Mouse (Mus musculus): ENCODE results near the gene Rnf185. TPM values are rescaled to one million over a fixed set of nuclear protein-coding genes. Genes with fewer than 3 reads are reported as not detected.
A peak's percentile ranks its signal among the peaks of the same experiment; 100 is the strongest.

Gene Rnf185
- polyA plus RNA-seq, 1 experiment from 2014 or later = 7.3 TPM

GRCm38 (mm10) chr11:3394520-3394919 lies 57.6 kb downstream of the Rnf185 start:
- Histone ChIP-seq H3K27ac (no peak overlapping the region), H3K9me3 (replicated peaks) (no peaks in the 10 kb centered on the region), H3K36me3 (0 out of 2 replicates have a peak, but pooled peaks cover 4% of the 10 kb centered on the region), H3K4me1 (replicated peaks) (0 out of 2 replicates have a peak, but pooled peaks cover 8% of the 10 kb centered on the region), H3K4me2 (no peak overlapping the region), H3K4me3 (replicated peaks) (no peak overlapping the region), H3K27me3 (no peaks in the 10 kb centered on the region), H3K9ac (no peak overlapping the region)
- WGBS (ENCODE audit: insufficient replicate concordance) = 77% methylated on average over 5 of the region's 5 CpGs
- no peak for DNase-seq
- no peak for ATAC-seq (ENCODE audit: low read depth)

DNA sequence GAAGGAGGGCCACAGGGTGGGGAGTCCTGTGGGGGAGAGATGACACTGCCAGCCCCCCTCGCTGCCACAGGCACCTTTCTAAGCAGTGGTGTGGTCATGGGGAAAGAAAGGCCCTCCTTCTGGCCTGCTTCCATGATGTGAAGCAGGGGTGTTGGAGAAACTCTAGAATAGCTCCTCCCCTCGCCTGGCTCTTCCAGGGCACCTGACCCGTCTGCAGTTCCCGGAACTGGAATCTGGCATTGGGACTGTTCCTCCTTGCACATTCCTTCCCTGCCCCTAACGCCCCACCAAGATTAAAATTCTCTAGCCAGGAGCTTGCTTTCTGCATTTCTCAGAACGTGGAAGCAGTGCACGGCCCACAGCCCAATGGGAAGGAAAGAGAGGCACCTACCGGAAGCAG lies 59.6 kb downstream of the Rnf185 start:
- H3K9ac ChIP-seq = no peak overlapping the region
- no peaks in the 10 kb centered on the region for H3K9me3 ChIP-seq (replicated peaks)
- H3K4me2 ChIP-seq = no peak overlapping the region
- peaks cover 13% of the 10 kb centered on the region for H3K4me1 ChIP-seq (replicated peaks)
- WGBS (ENCODE audit: insufficient replicate concordance) = 78% methylated on average over 8 of the region's 8 CpGs
- no peak for DNase-seq
- no peak overlapping the region for H3K4me3 ChIP-seq (replicated peaks)
- H3K27me3 ChIP-seq = no peaks in the 10 kb centered on the region
- ATAC-seq (ENCODE audit: low read depth) = no peak
- H3K27ac ChIP-seq = no peak overlapping the region
- 0 out of 2 replicates have a peak, but pooled peaks cover 4% of the 10 kb centered on the region for H3K36me3 ChIP-seq

DNA sequence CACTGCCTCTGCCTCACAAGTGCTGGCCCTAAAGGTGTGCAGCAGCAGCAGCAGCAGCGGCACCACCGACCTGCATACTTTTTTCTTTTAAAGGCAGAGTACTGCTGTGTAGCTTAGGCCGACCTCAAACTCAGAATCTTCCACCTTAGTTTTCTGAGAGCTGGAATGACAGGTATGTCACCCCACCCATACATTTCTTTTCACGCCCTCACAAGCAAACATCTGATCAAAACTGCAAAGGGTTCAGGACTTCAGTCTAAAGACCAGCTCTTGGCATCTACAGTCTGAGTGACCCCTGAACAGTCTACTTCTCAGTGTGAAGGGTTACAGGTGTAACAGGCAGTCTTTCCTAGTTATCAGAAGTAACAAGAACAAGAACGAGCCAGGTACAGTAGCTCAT lies 61.4 kb downstream of the Rnf185 start:
- H3K36me3 ChIP-seq = peaks cover 9% of the 10 kb centered on the region; the same call in 1 of the 2 replicates
- no peak overlapping the region for H3K27ac ChIP-seq
- DNase-seq (no peak), ATAC-seq (ENCODE audit: low read depth) (no peak)
- no peaks in the 10 kb centered on the region for H3K27me3 ChIP-seq
- no peak overlapping the region for H3K9ac ChIP-seq
- H3K9me3 ChIP-seq (replicated peaks) = no peaks in the 10 kb centered on the region
- WGBS (ENCODE audit: insufficient replicate concordance) = 67% methylated on average over 5 of the region's 5 CpGs
- no peak overlapping the region for H3K4me2 ChIP-seq
- peaks cover 31% of the 10 kb centered on the region for H3K4me1 ChIP-seq (replicated peaks)
- no peak overlapping the region for H3K4me3 ChIP-seq (replicated peaks)

DNA sequence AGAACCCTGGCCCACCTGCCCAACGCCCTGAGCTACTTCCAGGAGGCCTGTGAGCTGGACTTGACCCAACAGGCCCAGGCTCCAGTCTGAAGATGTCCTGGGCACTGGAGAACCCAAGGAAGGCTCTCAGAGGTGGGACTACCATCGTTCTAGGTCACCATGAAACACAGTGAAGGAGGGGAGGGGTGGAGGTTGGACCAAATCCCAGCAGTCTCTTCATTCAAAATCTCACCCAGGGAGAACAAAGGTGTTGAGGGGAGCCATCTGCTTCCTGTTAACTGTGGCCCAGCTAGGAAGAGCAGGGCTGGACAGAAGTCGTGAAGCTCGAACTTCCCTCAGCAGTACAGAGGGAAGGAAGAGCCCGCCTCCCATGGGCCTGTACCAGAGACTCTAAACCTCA lies 62.2 kb downstream of the Rnf185 start:
- ATAC-seq (ENCODE audit: low read depth) (no peak), DNase-seq (no peak)
- Histone ChIP-seq H3K4me2 (no peak overlapping the region), H3K4me1 (replicated peaks) (peaks cover 38% of the 10 kb centered on the region), H3K27me3 (no peaks in the 10 kb centered on the region), H3K9me3 (replicated peaks) (no peaks in the 10 kb centered on the region), H3K4me3 (replicated peaks) (no peak overlapping the region), H3K9ac (no peak overlapping the region), H3K27ac (no peak overlapping the region), H3K36me3 (peaks cover 5% of the 10 kb centered on the region; the same call in 1 of the 2 replicates)
- 66% methylated on average over 5 of the region's 5 CpGs for WGBS (ENCODE audit: insufficient replicate concordance)

DNA sequence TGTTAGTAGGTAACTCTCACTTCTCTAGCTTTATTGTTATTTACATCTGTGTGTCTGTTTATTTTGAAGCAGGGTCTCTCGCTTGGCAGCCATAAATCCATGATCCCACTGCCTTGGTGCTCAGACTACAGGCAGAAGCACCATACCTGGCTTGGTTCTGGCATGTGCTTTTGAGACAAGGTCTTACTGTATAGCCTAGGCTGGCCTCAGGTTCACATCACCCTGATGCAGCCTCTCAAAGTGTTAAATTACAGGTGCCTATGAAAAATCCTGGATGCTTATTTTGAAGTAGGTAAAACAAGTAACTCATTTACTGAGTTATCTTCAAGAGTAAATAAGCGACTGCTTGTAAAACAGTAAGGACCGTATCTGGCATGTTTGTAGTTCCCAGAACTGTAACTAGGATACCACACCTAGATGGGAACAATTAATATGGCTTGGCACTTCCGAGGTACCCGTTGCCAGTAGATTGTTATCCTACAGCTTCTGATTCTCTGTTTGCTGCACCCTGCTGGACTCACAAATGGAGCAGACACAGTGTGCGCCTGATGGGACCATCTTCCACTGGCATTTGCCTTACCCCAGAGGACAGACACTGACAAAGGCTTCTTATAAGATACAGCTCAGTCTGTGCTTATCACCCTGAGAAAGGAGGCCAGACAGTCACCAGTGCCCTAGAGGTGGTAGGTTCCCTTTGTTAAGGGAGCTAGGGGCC lies 64.5 kb downstream of the Rnf185 start:
- Histone ChIP-seq H3K27me3 (no peaks in the 10 kb centered on the region), H3K36me3 (peaks cover 21% of the 10 kb centered on the region), H3K4me1 (replicated peaks) (peaks cover 35% of the 10 kb centered on the region), H3K4me3 (replicated peaks) (no peak overlapping the region), H3K9ac (no peak overlapping the region), H3K27ac (no peak overlapping the region), H3K9me3 (replicated peaks) (0 out of 2 replicates have a peak, but pooled peaks cover 6% of the 10 kb centered on the region), H3K4me2 (no peak overlapping the region)
- DNase-seq (no peak), ATAC-seq (ENCODE audit: low read depth) (peak; percentile 15; the same call in 1 of the 2 replicates)
- 67% methylated on average over 6 of the region's 6 CpGs for WGBS (ENCODE audit: insufficient replicate concordance)

DNA sequence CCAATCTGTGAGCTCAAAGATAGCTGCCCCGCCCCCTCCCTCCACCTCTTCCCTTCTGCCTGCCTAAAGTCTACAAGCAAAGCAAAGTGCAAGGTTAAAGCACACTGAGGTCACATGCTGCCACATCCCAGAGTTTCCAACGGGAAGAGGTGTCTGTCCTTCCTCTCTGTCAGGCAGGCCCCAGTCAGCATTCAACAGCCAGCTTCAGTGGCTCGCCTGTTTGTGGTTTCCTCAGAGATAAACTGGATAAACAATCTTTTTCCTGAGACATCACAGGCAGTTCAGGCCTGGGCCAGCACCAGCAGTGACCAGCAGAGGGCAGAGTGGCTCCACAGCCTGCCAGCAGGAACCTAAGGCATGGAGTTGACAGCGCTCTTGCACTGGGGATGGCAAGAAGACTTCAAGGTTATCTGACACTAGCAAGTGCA lies 65.2 kb downstream of the Rnf185 start:
- 8% methylated on average over 4 of the region's 4 CpGs for WGBS (ENCODE audit: insufficient replicate concordance)
- ATAC-seq (ENCODE audit: low read depth) = peak; percentile 90

GRCm38 (mm10) chr11:3382602-3383594 lies 69.3 kb downstream of the Rnf185 start:
- no peak for DNase-seq
- Histone ChIP-seq H3K9ac (no peak overlapping the region), H3K4me1 (replicated peaks) (peaks cover 55% of the 10 kb centered on the region), H3K27ac (no peak overlapping the region), H3K4me3 (replicated peaks) (no peak overlapping the region), H3K36me3 (peaks cover 24% of the 10 kb centered on the region), H3K4me2 (no peak overlapping the region), H3K27me3 (no peaks in the 10 kb centered on the region), H3K9me3 (replicated peaks) (0 out of 2 replicates have a peak, but pooled peaks cover 6% of the 10 kb centered on the region)
- no peak for ATAC-seq (ENCODE audit: low read depth)
- 77% methylated on average over 5 of the region's 5 CpGs for WGBS (ENCODE audit: insufficient replicate concordance)

More for the DNA sequence above, 65.2 kb downstream of the Rnf185 start:
- H3K4me2 ChIP-seq = no peak overlapping the region
- H3K36me3 ChIP-seq = peaks cover 24% of the 10 kb centered on the region
- H3K9ac ChIP-seq = no peak overlapping the region
- no peaks in the 10 kb centered on the region for H3K27me3 ChIP-seq
- DNase-seq = peak; percentile 77
- H3K4me1 ChIP-seq (replicated peaks) = peaks cover 35% of the 10 kb centered on the region
- 0 out of 2 replicates have a peak overlapping the region, but pooled peaks have one; percentile 10 for H3K27ac ChIP-seq
- no peak overlapping the region for H3K4me3 ChIP-seq (replicated peaks)
- H3K9me3 ChIP-seq (replicated peaks) = 0 out of 2 replicates have a peak, but pooled peaks cover 6% of the 10 kb centered on the region

- DNase-seq (no peak), ATAC-seq (ENCODE audit: low read depth) (0 out of 2 replicates have a peak, but pooled peaks have one; percentile 30)
- Histone ChIP-seq H3K4me3 (replicated peaks) (no peak overlapping the region), H3K27me3 (no peaks in the 10 kb centered on the region), H3K4me1 (replicated peaks) (peaks cover 39% of the 10 kb centered on the region), H3K36me3 (peaks cover 24% of the 10 kb centered on the region), H3K4me2 (no peak overlapping the region), H3K27ac (no peak overlapping the region), H3K9me3 (replicated peaks) (0 out of 2 replicates have a peak, but pooled peaks cover 6% of the 10 kb centered on the region), H3K9ac (no peak overlapping the region)
- 79% methylated on average over 6 of the region's 6 CpGs for WGBS (ENCODE audit: insufficient replicate concordance)
Measured at GRCm38 (mm10) chr11:3381148-3381814, 70.9 kb downstream of the Rnf185 start.

DNA sequence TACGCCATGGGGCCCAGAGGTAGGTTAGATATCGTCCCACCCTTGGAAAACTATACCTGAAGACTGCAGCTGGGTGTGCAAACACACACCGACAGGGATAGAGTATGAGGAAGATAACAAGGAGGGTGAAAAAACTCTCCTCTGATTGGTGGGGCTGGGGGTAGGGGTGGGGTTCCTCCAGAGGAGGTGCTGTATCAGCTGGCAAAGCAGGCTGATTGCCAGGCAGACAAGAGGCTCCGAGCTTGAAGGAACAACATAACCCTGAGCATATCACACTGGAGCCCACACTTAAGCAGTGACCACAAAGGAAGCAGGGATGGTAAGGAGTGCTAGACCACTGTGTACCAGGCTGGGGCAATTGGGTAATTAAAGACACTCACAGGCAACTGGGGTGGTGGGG lies 72.7 kb downstream of the Rnf185 start:
- no peak for DNase-seq
- H3K4me3 ChIP-seq (replicated peaks) = no peak overlapping the region
- H3K4me2 ChIP-seq = no peak overlapping the region
- H3K36me3 ChIP-seq = peaks cover 20% of the 10 kb centered on the region
- peak; percentile 69 for ATAC-seq (ENCODE audit: low read depth)
- 0 out of 2 replicates have a peak, but pooled peaks cover 6% of the 10 kb centered on the region for H3K9me3 ChIP-seq (replicated peaks)
- WGBS (ENCODE audit: insufficient replicate concordance) = 36% methylated on average over 4 of the region's 4 CpGs
- H3K9ac ChIP-seq = no peak overlapping the region
- H3K27me3 ChIP-seq = no peaks in the 10 kb centered on the region
- H3K4me1 ChIP-seq (replicated peaks) = peaks cover 34% of the 10 kb centered on the region
- no peak overlapping the region for H3K27ac ChIP-seq

- no peak overlapping the region for H3K27ac ChIP-seq
- no peak for DNase-seq
- WGBS (ENCODE audit: insufficient replicate concordance) = 75% methylated on average over 12 of the region's 12 CpGs
- no peak overlapping the region for H3K4me2 ChIP-seq
- H3K4me1 ChIP-seq (replicated peaks) = peaks cover 43% of the 10 kb centered on the region
- no peak for ATAC-seq (ENCODE audit: low read depth)
- no peaks in the 10 kb centered on the region for H3K36me3 ChIP-seq
- no peak overlapping the region for H3K9ac ChIP-seq
- H3K9me3 ChIP-seq (replicated peaks) = no peaks in the 10 kb centered on the region
- H3K27me3 ChIP-seq = no peaks in the 10 kb centered on the region
- no peak overlapping the region for H3K4me3 ChIP-seq (replicated peaks)
Measured at GRCm38 (mm10) chr11:3374741-3375140, 77.4 kb downstream of the Rnf185 start.

- no peak overlapping the region for H3K4me2 ChIP-seq
- DNase-seq = no peak
- no peak overlapping the region for H3K9ac ChIP-seq
- H3K4me1 ChIP-seq (replicated peaks) = peaks cover 38% of the 10 kb centered on the region
- no peaks in the 10 kb centered on the region for H3K9me3 ChIP-seq (replicated peaks)
- no peak for ATAC-seq (ENCODE audit: low read depth)
- H3K27ac ChIP-seq = no peak overlapping the region
- no peaks in the 10 kb centered on the region for H3K27me3 ChIP-seq
- no peak overlapping the region for H3K4me3 ChIP-seq (replicated peaks)
- no peaks in the 10 kb centered on the region for H3K36me3 ChIP-seq
- 57% methylated on average over 7 of the region's 7 CpGs for WGBS (ENCODE audit: insufficient replicate concordance)
Measured at GRCm38 (mm10) chr11:3374293-3374645, 77.9 kb downstream of the Rnf185 start.
